Mouse (Mus musculus) stomach, embryonic 15.5 days (tissue): ENCODE results near the gene Rab2b. TPM values are rescaled to one million over a fixed set of nuclear protein-coding genes. Genes with fewer than 3 reads are reported as not detected.

Experiments used
- ATAC-seq: fragments of 200-750 bp; cut with Nextera tagmentation; 2 replicates; pipeline ENCODE4 v1.8.0; 2017; ENCODE audit warnings: low read depth, moderate number of reproducible peaks, moderate TSS enrichment; ENCODE audit not compliant: insufficient read depth, low FRiP score
- H3K27ac ChIP-seq: fragments of 300-500 bp; sonication (generic); 2 replicates; pipeline ENCODE4 v1.5.1; 2015; ENCODE audit warnings: mild to moderate bottlenecking, inconsistent platforms
- H3K27me3 ChIP-seq: fragments of 300-500 bp; sonication (generic); replicated peaks from 2 replicates; pipeline ENCODE4 v1.6.1; 2015; ENCODE audit warnings: inconsistent platforms
- H3K36me3 ChIP-seq: fragments of 300-500 bp; sonication (generic); 2 replicates; pipeline ENCODE4 v1.6.1; 2015; ENCODE audit warnings: inconsistent platforms
- H3K4me1 ChIP-seq: fragments of 300-500 bp; sonication (generic); 2 replicates; pipeline ENCODE4 v1.6.1; 2015; ENCODE audit warnings: inconsistent platforms
- H3K4me2 ChIP-seq: fragments of 300-500 bp; sonication (generic); 2 replicates; pipeline ENCODE4 v1.6.1; 2015; ENCODE audit warnings: mild to moderate bottlenecking, inconsistent platforms
- H3K4me3 ChIP-seq: fragments of 300-500 bp; sonication (generic); replicated peaks from 2 replicates; pipeline ENCODE4 v1.5.1; 2015; ENCODE audit warnings: inconsistent platforms
- H3K9ac ChIP-seq: fragments of 300-500 bp; sonication (generic); 2 replicates; pipeline ENCODE4 v1.6.1; 2015; ENCODE audit warnings: inconsistent platforms
- H3K9me3 ChIP-seq: fragments of 300-500 bp; sonication (generic); 2 replicates; pipeline ENCODE4 v1.6.1; 2016; ENCODE audit warnings: inconsistent platforms
- WGBS: fragments of 180-500 bp; shearing (Covaris S2); methylation state at CpG from one replicate; pipeline ENCODE4 v1.1.7; 2015; 5-methylcytosine and 5-hydroxymethylcytosine counted together
- polyA plus RNA-seq: library from polyadenylated mRNA; unstranded; fragments of >200 nt; fragmentation: Nextera tagmentation; extraction: Ambion mirVana; gene quantifications from 2 replicates; pipeline ENCODE4 v1.2.1, GENCODE M21; 2015

The Rab2b gene
- polyA plus RNA-seq, result 17.3 and 17.4 TPM in 2 replicates

DNA sequence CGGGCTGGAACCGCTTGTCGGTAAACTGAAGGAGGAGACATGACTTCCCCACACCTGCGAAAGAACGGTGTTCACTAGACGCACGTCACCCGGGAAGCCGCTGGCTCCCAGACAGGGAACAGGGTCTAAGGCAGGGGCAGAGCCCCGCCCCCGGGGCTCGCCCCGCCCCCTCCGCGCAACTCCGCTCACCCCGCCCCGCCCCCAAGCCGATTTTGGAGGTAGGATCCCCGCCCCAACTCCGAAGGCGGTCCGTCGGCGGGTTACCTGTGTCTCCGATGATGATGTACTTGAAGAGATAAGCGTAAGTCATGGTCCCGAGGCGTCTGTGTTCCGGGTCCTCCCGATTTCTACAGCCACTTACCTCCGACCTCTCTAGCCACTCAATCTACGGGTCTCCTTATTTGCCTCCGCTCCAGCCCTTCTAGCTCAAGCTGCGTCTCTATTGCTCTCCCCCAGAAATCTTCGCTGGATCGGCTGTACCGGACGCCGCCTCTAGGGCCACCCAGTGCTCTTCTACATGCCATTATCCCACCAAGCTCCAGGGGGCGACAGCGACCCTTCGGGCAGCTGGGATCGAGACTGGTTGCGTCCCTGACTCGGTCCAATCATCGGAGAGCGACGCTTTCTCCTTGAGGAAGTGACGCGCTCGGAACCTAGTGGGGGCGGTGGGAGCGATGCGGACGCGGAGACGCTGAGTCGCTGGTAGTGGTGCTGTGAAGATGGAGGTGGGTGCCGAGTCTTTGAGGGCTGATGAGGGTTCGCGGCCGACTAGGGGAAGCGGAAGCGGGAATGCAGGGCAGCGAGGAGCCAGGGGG, at the start of gene Rab2b, which contains the start of gene Tox4:
Gene Rab2b (minus strand): TSS at position 614 of the 815 bp plus-strand sequence.
Gene Tox4 (plus strand): TSS at position 215 of the 815 bp plus-strand sequence.
- peak; percentile 99 for ATAC-seq
- H3K27ac ChIP-seq, result peak within 1 kb of the TSS; percentile 89
- peak within 1 kb of the TSS; percentile 94 for H3K4me3 ChIP-seq
- under 1% methylated on average over 57 of the region's 66 CpGs for WGBS
- H3K4me2 ChIP-seq, result peak within 1 kb of the TSS; percentile 65
- no peaks in the 10 kb centered on the region for H3K27me3 ChIP-seq
- H3K4me1 ChIP-seq, result 0 out of 2 replicates have a peak, but pooled peaks cover 3% of the 10 kb centered on the region
- peak within 1 kb of the TSS; percentile 61 for H3K9ac ChIP-seq
- no peaks in the 10 kb centered on the region for H3K9me3 ChIP-seq
- no peaks in the 10 kb centered on the region for H3K36me3 ChIP-seq

DNA sequence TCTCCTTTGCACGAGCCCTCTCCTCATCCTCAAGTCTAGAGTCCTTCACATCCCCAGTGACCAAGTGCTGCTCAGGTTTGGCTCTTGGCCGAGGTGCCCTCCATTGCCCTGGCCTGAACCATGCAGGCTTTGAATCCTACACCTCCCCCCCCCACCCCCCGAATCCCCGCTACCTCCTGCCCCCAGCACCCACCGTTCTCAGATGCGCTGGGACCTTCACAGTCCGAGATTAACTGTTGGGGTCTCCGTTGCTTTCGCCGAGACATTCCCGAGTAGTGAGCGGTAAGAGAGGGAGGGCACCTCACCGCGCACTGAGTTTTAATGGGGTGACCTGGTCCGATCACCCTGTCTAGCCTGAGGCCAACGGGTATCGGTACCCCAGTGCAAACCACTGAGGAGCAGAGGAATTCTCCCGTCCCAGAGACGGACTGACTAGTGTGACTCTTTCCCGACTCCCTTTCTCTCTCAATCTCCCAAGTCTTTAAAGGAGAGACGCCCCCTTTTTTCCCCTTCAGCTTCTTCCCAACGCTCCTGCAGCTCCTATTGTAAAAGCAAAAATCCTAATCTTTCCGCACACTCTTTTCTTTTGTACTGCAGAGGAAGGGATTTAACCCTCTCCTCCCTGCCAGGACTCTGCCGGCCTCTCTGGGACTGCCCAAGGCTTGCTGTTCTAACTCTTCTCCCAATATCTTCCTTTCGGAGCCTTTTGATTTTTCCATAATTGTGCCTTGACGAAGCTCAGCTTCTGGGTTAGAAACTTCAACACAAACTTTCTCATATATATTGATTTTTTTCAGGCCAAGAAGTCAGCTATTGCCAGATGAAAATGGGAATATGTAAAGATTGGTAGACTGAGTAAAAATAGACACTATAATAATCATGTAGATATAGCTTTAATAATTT, 48.8 kb upstream of the Rab2b start, which contains the start of gene Sall2:
Gene Sall2 (minus strand): TSS at position 853 of the 903 bp plus-strand sequence.
- Histone ChIP-seq H3K36me3 (no peaks in the 10 kb centered on the region), H3K27ac (no peak within 1 kb of the TSS), H3K27me3 (peaks cover 26% of the 10 kb centered on the region), H3K4me1 (peaks cover 3% of the 10 kb centered on the region; the same call in 1 of the 2 replicates), H3K9me3 (no peaks in the 10 kb centered on the region), H3K4me3 (peak within 1 kb of the TSS; percentile 38), H3K9ac (0 out of 2 replicates have a peak within 1 kb of the TSS, but pooled peaks have one; percentile 2), H3K4me2 (peak within 1 kb of the TSS; percentile 69)
- ATAC-seq, result no peak
- WGBS, result 1% methylated on average over 26 of the region's 26 CpGs

DNA sequence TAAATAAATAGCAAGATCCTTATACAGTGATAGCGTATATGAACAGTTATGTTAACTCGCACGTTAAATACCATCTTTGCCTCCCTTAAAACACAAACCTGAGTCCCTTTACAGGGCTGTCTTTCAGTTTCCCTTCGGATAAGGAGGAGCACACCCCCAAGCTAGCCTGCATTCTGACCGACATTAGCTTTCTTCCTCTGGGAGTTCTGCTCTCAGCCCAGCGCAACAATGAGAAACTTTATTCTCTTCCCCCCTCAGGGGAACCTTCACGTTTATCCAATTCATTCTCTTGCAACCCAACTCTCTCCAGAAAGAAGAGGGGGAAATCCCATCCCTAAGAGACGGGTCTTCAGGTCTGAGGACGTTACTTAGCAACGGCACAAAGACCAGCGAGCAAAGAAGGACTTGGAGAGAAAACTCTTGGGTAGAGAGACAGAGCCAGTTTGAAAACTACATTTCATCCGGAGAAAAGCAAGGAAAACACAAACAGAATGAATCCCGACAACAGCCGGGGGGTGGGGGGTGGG, 48.1 kb upstream of the Rab2b start:
- peak overlapping the region; percentile 38 for H3K4me3 ChIP-seq
- H3K9ac ChIP-seq, result no peak overlapping the region
- H3K4me1 ChIP-seq, result peaks cover 3% of the 10 kb centered on the region; the same call in 1 of the 2 replicates
- ATAC-seq, result no peak
- H3K36me3 ChIP-seq, result no peaks in the 10 kb centered on the region
- H3K27me3 ChIP-seq, result peaks cover 26% of the 10 kb centered on the region
- no peak overlapping the region for H3K27ac ChIP-seq
- WGBS, result 4% methylated on average over 14 of the region's 14 CpGs
- H3K4me2 ChIP-seq, result peak overlapping the region; percentile 69
- H3K9me3 ChIP-seq, result no peaks in the 10 kb centered on the region

DNA sequence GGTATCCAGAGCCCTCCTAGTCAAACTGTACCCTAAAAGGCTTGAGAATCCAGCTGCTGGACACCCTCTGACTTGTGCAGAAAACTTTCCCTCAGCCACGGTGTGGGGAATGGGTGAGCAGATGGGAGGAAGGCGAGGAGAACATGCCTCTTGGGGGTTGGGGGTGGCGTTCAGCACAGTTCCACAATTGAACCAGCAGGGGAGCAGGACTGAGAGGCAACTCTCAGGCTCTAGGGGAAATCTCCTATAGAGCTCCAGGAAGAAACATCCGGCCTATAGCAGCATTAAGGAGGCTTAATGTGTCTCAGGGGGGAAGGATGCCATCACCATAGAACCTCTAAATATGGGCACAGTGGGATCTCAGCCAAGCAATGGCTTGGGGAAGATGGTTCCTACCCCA, 46.5 kb upstream of the Rab2b start:
- Histone ChIP-seq H3K9ac (no peak overlapping the region), H3K27ac (no peak overlapping the region), H3K9me3 (no peaks in the 10 kb centered on the region), H3K4me3 (no peak overlapping the region), H3K36me3 (no peaks in the 10 kb centered on the region), H3K4me1 (peaks cover 3% of the 10 kb centered on the region; the same call in 1 of the 2 replicates), H3K4me2 (no peak overlapping the region), H3K27me3 (peaks cover 26% of the 10 kb centered on the region)
- no peak for ATAC-seq
- WGBS, result 19% methylated on average over 4 of the region's 4 CpGs

DNA sequence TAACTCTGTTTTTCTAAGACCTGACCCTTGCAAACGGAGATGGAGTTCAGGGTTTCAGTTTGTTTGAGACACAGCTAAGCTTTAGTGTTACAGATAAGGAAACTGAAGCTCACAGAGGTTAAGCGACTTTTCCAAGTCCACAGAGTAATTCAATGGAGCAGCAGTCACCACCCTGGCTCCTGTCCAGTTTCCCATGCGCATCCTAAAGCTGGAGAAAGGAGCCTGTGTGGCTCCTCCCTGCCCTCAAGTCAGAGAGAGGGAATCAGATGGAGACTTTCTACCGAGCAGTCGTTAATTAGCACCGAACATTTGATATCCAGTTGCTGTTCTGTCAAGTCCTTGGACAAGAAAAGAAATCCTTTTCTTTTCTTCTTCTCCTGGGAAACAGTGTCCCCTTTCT, 40.0 kb upstream of the Rab2b start:
- peaks cover 16% of the 10 kb centered on the region for H3K4me1 ChIP-seq
- 55% methylated on average over 6 of the region's 6 CpGs for WGBS
- no peak for ATAC-seq
- H3K27me3 ChIP-seq, result no peaks in the 10 kb centered on the region
- H3K27ac ChIP-seq, result no peak overlapping the region
- H3K36me3 ChIP-seq, result peaks cover 2% of the 10 kb centered on the region; the same call in 1 of the 2 replicates
- H3K4me2 ChIP-seq, result no peak overlapping the region
- no peaks in the 10 kb centered on the region for H3K9me3 ChIP-seq
- no peak overlapping the region for H3K4me3 ChIP-seq
- no peak overlapping the region for H3K9ac ChIP-seq

DNA sequence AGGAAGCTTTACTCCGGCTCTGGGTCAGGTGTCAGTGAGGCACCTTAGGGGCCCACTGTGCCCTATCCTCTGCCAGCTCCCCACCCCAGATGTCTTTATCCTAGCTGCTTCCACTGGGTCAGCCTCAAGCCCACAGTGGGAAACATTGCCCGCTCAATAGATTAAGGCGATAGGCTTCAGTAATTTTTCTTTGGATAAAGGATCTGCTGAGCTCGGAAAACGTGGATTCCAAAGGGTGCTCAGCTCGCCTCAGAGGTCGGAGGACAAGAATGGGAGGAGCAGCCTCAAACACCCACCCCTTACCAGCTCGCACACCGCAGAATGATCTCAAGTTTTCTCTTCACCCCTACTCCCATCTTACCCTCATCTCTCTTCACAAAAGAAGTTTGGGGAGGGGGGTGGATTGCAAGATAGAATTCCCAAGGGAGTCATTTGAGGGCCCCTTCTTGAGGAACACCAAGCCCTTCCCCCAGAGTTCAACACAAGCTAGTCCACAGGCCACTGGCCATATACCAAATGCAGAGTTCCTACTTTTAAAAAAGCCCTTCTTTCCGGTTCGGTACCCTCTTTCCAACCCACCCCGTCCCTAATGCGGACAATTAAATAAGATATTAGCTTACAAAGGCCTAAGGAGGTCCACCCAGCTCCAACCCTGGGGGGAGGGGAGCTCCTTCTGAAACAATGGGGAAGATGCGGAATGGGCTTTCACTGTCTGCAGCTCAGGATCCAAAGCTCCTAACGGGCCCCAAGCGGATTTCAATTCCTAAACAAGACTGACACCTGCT, 37.3 kb upstream of the Rab2b start:
- peak overlapping the region; percentile 82 for H3K4me2 ChIP-seq
- H3K4me1 ChIP-seq, result peaks cover 25% of the 10 kb centered on the region
- 10% methylated on average over 16 of the region's 16 CpGs for WGBS
- H3K36me3 ChIP-seq, result peaks cover 24% of the 10 kb centered on the region
- H3K27ac ChIP-seq, result peak overlapping the region; percentile 79
- ATAC-seq, result peak; percentile 61
- no peaks in the 10 kb centered on the region for H3K27me3 ChIP-seq
- peak overlapping the region; percentile 77 for H3K4me3 ChIP-seq
- H3K9me3 ChIP-seq, result no peaks in the 10 kb centered on the region
- peak overlapping the region; percentile 13; the same call in 1 of the 2 replicates for H3K9ac ChIP-seq

DNA sequence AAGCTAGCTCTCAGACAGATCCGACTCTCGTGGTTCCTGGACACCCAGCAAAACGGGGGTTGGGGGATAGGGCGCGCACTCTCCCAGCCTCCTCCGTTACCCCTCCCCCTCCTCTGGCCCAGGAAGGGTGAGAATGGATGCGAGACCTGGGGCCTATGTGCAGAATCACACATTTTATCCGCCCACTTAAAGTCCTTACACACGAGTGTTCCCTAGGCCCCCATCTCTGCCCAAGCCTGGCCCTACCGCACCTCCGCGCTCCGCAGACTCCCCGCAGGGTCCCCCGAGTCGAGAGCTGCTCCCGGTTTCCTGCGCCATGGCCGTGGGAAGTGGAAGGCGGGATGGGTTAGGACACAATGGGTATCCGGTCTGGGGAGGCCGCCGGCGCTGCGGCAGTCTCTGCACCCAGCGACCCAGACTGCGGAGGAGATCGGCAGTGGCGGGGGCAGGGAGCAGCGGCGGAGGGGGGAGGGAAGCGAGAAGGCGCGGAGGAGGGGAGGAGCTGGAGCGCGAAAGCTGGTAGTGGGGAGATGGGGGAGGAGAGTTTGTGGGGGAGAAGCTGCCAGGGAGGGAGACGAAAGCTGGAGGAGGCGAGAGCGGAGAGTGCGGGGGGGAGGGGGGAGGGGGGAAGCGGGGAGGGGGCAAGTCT, 36.6 kb upstream of the Rab2b start:
- H3K9me3 ChIP-seq, result no peaks in the 10 kb centered on the region
- H3K36me3 ChIP-seq, result peaks cover 25% of the 10 kb centered on the region
- peak overlapping the region; percentile 79 for H3K27ac ChIP-seq
- H3K4me3 ChIP-seq, result peak overlapping the region; percentile 77
- no peaks in the 10 kb centered on the region for H3K27me3 ChIP-seq
- peaks cover 25% of the 10 kb centered on the region for H3K4me1 ChIP-seq
- H3K9ac ChIP-seq, result peak overlapping the region; percentile 86
- H3K4me2 ChIP-seq, result peak overlapping the region; percentile 82
- WGBS, result under 1% methylated on average over 31 of the region's 41 CpGs
- peak; percentile 77 for ATAC-seq

DNA sequence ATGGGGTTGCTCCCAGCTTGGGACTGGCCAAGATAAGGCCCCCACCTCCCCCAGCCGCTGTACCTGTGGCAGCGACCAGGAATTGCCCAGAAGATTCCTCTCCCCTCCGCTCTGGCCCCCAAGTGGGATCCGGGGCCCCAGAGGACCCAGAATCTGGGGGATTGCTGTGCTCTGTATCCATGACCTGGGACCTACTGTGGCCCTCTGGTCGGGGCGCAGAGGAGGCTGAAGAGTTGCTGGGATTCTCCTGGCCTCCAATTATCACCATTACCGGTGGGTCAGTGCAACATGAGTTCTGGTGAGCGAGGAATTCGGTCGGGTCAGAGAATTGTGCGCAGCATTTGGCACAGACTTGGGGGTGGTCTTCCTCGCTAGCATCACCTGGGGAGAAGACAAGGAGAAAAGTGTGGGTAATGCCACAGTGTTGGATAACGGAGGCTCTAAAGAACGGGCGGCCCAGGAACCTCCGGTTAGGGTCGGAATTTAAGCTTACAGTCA, 36.0 kb upstream of the Rab2b start:
- no peaks in the 10 kb centered on the region for H3K9me3 ChIP-seq
- peaks cover 25% of the 10 kb centered on the region for H3K4me1 ChIP-seq
- H3K4me3 ChIP-seq, result peak overlapping the region; percentile 77
- H3K27me3 ChIP-seq, result no peaks in the 10 kb centered on the region
- no peak for ATAC-seq
- peak overlapping the region; percentile 79 for H3K27ac ChIP-seq
- peaks cover 25% of the 10 kb centered on the region for H3K36me3 ChIP-seq
- peak overlapping the region; percentile 86 for H3K9ac ChIP-seq
- peak overlapping the region; percentile 82 for H3K4me2 ChIP-seq
- 3% methylated on average over 17 of the region's 17 CpGs for WGBS

DNA sequence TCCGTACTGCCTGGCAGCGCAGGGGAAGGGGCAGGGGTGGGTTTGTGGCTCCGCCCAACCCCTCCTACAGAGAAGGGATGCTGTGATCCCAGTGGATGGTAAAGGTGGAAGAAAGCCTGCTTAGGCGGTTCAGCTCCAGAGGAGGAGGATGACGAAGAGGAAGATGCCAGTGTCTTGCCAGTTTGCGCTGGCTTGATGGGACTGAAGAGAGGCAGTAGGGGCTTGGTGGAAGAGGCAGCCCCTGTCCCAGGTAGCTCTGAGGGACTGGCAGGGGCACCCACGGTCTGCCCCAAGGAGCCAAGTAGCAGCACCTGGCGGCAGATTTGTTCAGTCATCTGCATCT, 35.4 kb upstream of the Rab2b start:
- Histone ChIP-seq H3K4me3 (peak overlapping the region; percentile 77; the same call in 1 of the 2 replicates), H3K4me2 (peak overlapping the region; percentile 82)
- WGBS, result 51% methylated on average over 8 of the region's 8 CpGs

DNA sequence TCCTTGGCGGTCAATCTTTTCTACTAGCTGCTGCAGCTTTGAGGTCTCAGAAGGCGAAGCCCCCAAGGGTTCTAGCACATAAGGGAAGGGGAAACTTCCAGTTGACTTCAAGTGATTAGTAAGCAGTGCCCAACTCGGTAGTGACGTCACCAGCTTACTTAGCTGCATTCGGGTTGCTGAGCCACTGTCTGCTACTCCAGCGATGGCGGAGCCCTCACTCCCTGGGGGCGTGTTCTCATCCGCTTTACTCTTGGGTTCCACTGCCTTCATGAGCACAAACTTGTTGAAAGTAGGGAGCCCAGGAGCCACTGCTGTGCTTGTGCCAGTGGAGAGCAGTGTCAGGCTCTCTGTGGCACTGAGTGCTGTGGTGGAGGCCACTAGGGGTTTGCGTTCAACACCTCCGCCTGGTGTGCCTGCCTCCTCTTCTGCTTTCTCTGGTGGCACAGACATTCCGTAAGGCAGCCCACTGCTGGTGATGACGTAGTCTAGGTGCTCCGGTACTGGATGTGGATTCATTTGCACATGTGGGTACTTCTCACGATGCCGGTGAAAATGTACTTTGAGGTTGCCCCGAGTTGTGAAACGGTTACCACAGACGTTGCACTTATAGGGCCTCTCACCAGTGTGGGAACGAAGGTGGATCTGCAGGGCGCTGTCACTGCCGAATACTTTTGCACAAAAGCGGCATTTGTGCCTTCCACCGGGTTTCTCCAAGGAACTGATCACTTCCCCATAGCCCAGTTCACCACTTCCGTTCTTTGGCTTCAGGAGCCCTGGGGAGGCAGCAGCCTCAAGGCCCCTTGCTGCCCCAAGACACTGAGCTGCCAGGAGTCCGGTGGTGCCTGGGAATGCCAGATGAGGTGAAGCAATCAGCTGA, 34.8 kb upstream of the Rab2b start:
- ATAC-seq, result no peak
- peak overlapping the region; percentile 82 for H3K4me2 ChIP-seq
- 84% methylated on average over 26 of the region's 26 CpGs for WGBS
- no peak overlapping the region for H3K27ac ChIP-seq
- H3K27me3 ChIP-seq, result no peaks in the 10 kb centered on the region
- peaks cover 25% of the 10 kb centered on the region for H3K36me3 ChIP-seq
- H3K9ac ChIP-seq, result no peak overlapping the region
- H3K4me1 ChIP-seq, result peaks cover 25% of the 10 kb centered on the region
- H3K9me3 ChIP-seq, result no peaks in the 10 kb centered on the region
- no peak overlapping the region for H3K4me3 ChIP-seq

More for the DNA sequence above, 35.4 kb upstream of the Rab2b start:
- no peak for ATAC-seq
- Histone ChIP-seq H3K27ac (no peak overlapping the region), H3K9me3 (no peaks in the 10 kb centered on the region), H3K36me3 (peaks cover 25% of the 10 kb centered on the region), H3K4me1 (peaks cover 25% of the 10 kb centered on the region), H3K9ac (no peak overlapping the region), H3K27me3 (no peaks in the 10 kb centered on the region)
